Comparison of ENCODE assay signal across 21 mouse cellular contexts in the genomic region with DNA sequence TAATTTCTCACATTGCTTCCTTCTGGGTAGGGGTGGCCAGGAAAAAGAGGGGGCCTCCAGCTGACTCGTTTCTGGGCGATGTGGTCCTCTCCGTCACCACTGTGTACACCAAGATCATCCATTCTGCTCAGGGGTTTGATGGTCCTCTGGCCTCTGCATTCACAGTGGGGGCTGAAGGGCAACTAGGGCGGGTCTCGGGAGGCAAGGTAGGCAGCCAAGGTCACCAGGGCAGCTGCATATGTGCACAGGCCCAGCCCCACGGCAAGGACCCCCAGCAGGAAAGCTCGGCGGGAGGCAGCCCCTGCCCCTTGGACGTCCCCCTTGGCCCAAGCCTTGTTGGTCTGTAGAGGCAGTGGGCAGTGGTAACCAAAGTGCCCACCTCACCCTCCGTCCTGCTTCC. TPM values are rescaled to one million over a fixed set of nuclear protein-coding genes. Genes with fewer than 3 reads are reported as not detected.
DNase-seq lines count a peak whose midpoint lies in the region; TF ChIP-seq lines count a peak whose summit lies in the region.
"Had no signal": no experiment of that assay in that cellular context is flagged by ENCODE, and none has a peak within 500 bp of the region (broad histone marks: within the 10 kb centered on the region; RNA-seq: fewer than 3 reads in every experiment).

No protein-coding gene starts in this region.

- TF ChIP-seq POLR2A in ES-Bruce4 (IDR thresholded peaks at IDR 0.05; ENCODE audit: insufficient read depth, low read length): no peak

- in situ Hi-C loops in ES-E14 (cut with MboI; ENCODE audit: low sequenced_read_pairs in 2 of 2, unreplicated experiment in 2 of 2): no loop called here

- no peak overlapping the region for H3K9ac ChIP-seq in ES-Bruce4 (ENCODE audit: low read depth, poor library complexity, severe bottlenecking)
- H3K9ac ChIP-seq in ES-E14 (ENCODE audit: insufficient read depth, low read depth, low read length, poor library complexity, severe bottlenecking): no peak overlapping the region
- H3K9ac ChIP-seq: embryonic facial prominence, embryonic 12.5 days; forebrain, embryonic 13.5 days; forebrain, embryonic 15.5 days; forebrain, postnatal 0 days had no signal

- peaks cover 80% of the 10 kb centered on the region for H3K4me1 ChIP-seq in E14TG2a.4 (replicated peaks; ENCODE audit: low read depth, low read length)
- peaks cover 8% of the 10 kb centered on the region for H3K4me1 ChIP-seq in ES-Bruce4 (ENCODE audit: control insufficient read depth, insufficient read depth, low read length)
- peaks cover 5 to 39% of the 10 kb centered on the region in 2 experiments for H3K4me1 ChIP-seq in ES-E14 (ENCODE audit: control insufficient read depth in 2 of 2, insufficient read depth in 2 of 2, low read length in 2 of 2, poor library complexity in 1 of 2)
- no peaks in the 10 kb centered on the region for H3K4me1 ChIP-seq in midbrain, embryonic 10.5 days
- H3K4me1 ChIP-seq: embryonic facial prominence, embryonic 10.5 days; embryonic facial prominence, embryonic 12.5 days; forebrain, embryonic 13.5 days; forebrain, embryonic 15.5 days had no signal

- H3K27ac ChIP-seq in ES-Bruce4 (ENCODE audit: insufficient read depth, low read length) (peak overlapping the region; percentile 96), ES-E14 (ENCODE audit: insufficient read depth, low read depth, low read length, poor library complexity, severe bottlenecking) (peak overlapping the region; percentile 86)
- no peak overlapping the region for H3K27ac ChIP-seq in midbrain, embryonic 10.5 days (replicated peaks)
- H3K27ac ChIP-seq: embryonic facial prominence, embryonic 10.5 days; embryonic facial prominence, embryonic 12.5 days; forebrain, embryonic 13.5 days; forebrain, embryonic 15.5 days had no signal

- TF ChIP-seq CTCF in E14TG2a.4 (conservative IDR thresholded peaks at IDR 0.05; ENCODE audit: low read length) (no peak), ES-Bruce4 (IDR thresholded peaks at IDR 0.05; ENCODE audit: low read depth, low read length) (no peak)

- no peaks in the 10 kb centered on the region for H3K9me3 ChIP-seq in E14TG2a.4 (ENCODE audit: low read length)
- no peaks in the 10 kb centered on the region for H3K9me3 ChIP-seq in ES-Bruce4 (replicated peaks; ENCODE audit: control insufficient read depth, insufficient read depth, low read length, poor library complexity, severe bottlenecking)
- no peaks in the 10 kb centered on the region for H3K9me3 ChIP-seq in ES-E14 (ENCODE audit: control insufficient read depth, insufficient read depth, low read depth, low read length)
- H3K9me3 ChIP-seq in midbrain, embryonic 10.5 days (replicated peaks): no peaks in the 10 kb centered on the region
- H3K9me3 ChIP-seq: embryonic facial prominence, embryonic 12.5 days; forebrain, embryonic 13.5 days; forebrain, embryonic 15.5 days had no signal

- H3K4me3 ChIP-seq in E14TG2a.4 (replicated peaks; ENCODE audit: low read length) (peak overlapping the region; percentile 63), ES-Bruce4 (ENCODE audit: low read depth, low read length) (no peak overlapping the region), ES-E14 (ENCODE audit: insufficient read depth in 1 of 2, low read depth in 1 of 2, low read length in 2 of 2, poor library complexity in 1 of 2, severe bottlenecking in 1 of 2) (peak overlapping the region in 1 of 2 experiments; percentile 0; a peak in 1 of 4 replicates)
- H3K4me3 ChIP-seq in midbrain, embryonic 10.5 days: no peak overlapping the region
- H3K4me3 ChIP-seq: embryonic facial prominence, embryonic 10.5 days; embryonic facial prominence, embryonic 12.5 days; forebrain, embryonic 13.5 days; forebrain, embryonic 15.5 days had no signal

- DNase-seq in ES-E14 (ENCODE audit: low read depth, low spot score) (no peak), ZHBTc4 (ENCODE audit: low read depth, low spot score) (peak; percentile 70)
- DNase-seq in retina, postnatal 1 day: no peak
- no peak for DNase-seq in midbrain, embryonic 10.5 days (ENCODE audit: low spot score)
- DNase-seq in right cerebral cortex, postnatal 25 days: no peak
- DNase-seq: adrenal gland, adult 8-10 months; adrenal gland, postnatal 14 days; adrenal gland, postnatal 36 days; cerebellum, adult 11-12 months; cerebellum, adult 2 months; cerebellum, adult 9-10 months; cerebellum, postnatal 10 days; cerebellum, postnatal 25 days; forebrain, postnatal 0 days had no signal

- WGBS in midbrain, embryonic 10.5 days: 91% methylated on average over 10 of the region's 10 CpGs

- peak; percentile 93 for TF ChIP-seq EP300 in ES-Bruce4 (IDR thresholded peaks at IDR 0.05; ENCODE audit: insufficient read depth, low read depth, low read length)

- H3K27me3 ChIP-seq in E14TG2a.4 (ENCODE audit: insufficient read depth, low read length): peaks cover 13% of the 10 kb centered on the region
- H3K27me3 ChIP-seq in ES-Bruce4 (ENCODE audit: control insufficient read depth, insufficient read depth, low read length, poor library complexity, severe bottlenecking): no peaks in the 10 kb centered on the region; the same call in 1 of the 2 replicates
- peaks cover 12% of the 10 kb centered on the region for H3K27me3 ChIP-seq in midbrain, embryonic 10.5 days (ENCODE audit: low read depth, poor library complexity, severe bottlenecking)

- peaks cover 78% of the 10 kb centered on the region for H3K36me3 ChIP-seq in E14TG2a.4 (ENCODE audit: insufficient read depth, low read length)
- H3K36me3 ChIP-seq in ES-Bruce4 (ENCODE audit: control insufficient read depth, insufficient read depth, low read length, poor library complexity, severe bottlenecking): peaks cover 18% of the 10 kb centered on the region
- H3K36me3 ChIP-seq in ES-E14 (ENCODE audit: control insufficient read depth, insufficient read depth, low read length, poor library complexity, severe bottlenecking): peaks cover 47% of the 10 kb centered on the region
- H3K36me3 ChIP-seq in midbrain, embryonic 10.5 days: peaks cover 52% of the 10 kb centered on the region

TF ChIP-seq in ES-E14, 5 proteins besides CTCF, POLR2A, EP300 and RAD21:
- no peak for TF ChIP-seq MAFK (IDR thresholded peaks at IDR 0.05; ENCODE audit: insufficient read depth, low read depth, low read length)
- TF ChIP-seq HCFC1 (IDR thresholded peaks at IDR 0.05; ENCODE audit: borderline replicate concordance, insufficient read depth, low read length): no peak
- no peak for TF ChIP-seq ZC3H11A (IDR thresholded peaks at IDR 0.05; ENCODE audit: borderline replicate concordance, low read depth, low read length)
- no peak for TF ChIP-seq CHD2 (IDR thresholded peaks at IDR 0.05; ENCODE audit: low read depth, low read length)
- no peak for TF ChIP-seq ZNF384 (IDR thresholded peaks at IDR 0.05; ENCODE audit: low read depth, low read length)
TF ChIP-seq in ES-E14: peak in this region for 0.

RNA-seq across cellular contexts. Expression of a gene that starts 5.8 kb away (rescaled TPM):
- 3.3 and 3.7 TPM in 2 replicates for polyA plus RNA-seq in ES-Bruce4 (2011; ENCODE audit: insufficient read depth, insufficient read length, low read depth, missing spikeins)
- total RNA-seq in ES-E14 (2012; rRNA removed): 0.94 and 2.6 TPM in 2 replicates
- polyA plus RNA-seq in midbrain, embryonic 10.5 days (2016; fragmentation: Nextera tagmentation; extraction: Ambion mirVana): 2.7 and 3.2 TPM in 2 replicates
- total RNA-seq: adrenal gland, adult 18-20 months; adrenal gland, postnatal 36 days had no signal

RNA-seq across cellular contexts. Expression of a gene that starts 10.2 kb away (rescaled TPM):
- 53.7 and 71.1 TPM in 2 replicates for polyA plus RNA-seq in ES-Bruce4 (2011; ENCODE audit: insufficient read depth, insufficient read length, low read depth, missing spikeins)
- total RNA-seq in ES-E14 (2012; rRNA removed): 170 and 182 TPM in 2 replicates
- polyA plus RNA-seq in midbrain, embryonic 10.5 days (2016; fragmentation: Nextera tagmentation; extraction: Ambion mirVana): 65.0 and 81.4 TPM in 2 replicates

RNA-seq across cellular contexts. Expression of a gene that starts 10.4 kb away (rescaled TPM):
- polyA plus RNA-seq in ES-Bruce4 (2011; ENCODE audit: insufficient read depth, insufficient read length, low read depth, missing spikeins): 26.1 and 26.9 TPM in 2 replicates
- total RNA-seq in ES-E14 (2012; rRNA removed): 96.0 and 116 TPM in 2 replicates
- polyA plus RNA-seq in midbrain, embryonic 10.5 days (2016; fragmentation: Nextera tagmentation; extraction: Ambion mirVana): 45.2 and 48.2 TPM in 2 replicates

RNA-seq across cellular contexts. Expression of a gene that starts 11.4 kb away (rescaled TPM):
- polyA plus RNA-seq in ES-Bruce4 (2011; ENCODE audit: insufficient read depth, insufficient read length, low read depth, missing spikeins): 7.9 and 15.2 TPM in 2 replicates
- 4.1 and 5.5 TPM in 2 replicates for total RNA-seq in ES-E14 (2012; rRNA removed)
- polyA plus RNA-seq in midbrain, embryonic 10.5 days (2016; fragmentation: Nextera tagmentation; extraction: Ambion mirVana): 38.9 TPM in 2 replicates

RNA-seq across cellular contexts. Expression of a gene that starts 17.6 kb away (rescaled TPM):
- polyA plus RNA-seq in ES-Bruce4 (2011; ENCODE audit: insufficient read depth, insufficient read length, low read depth, missing spikeins): 22.9 and 25.6 TPM in 2 replicates
- total RNA-seq in ES-E14 (2012; rRNA removed): 6.3 and 7.1 TPM in 2 replicates
- polyA plus RNA-seq in midbrain, embryonic 10.5 days (2016; fragmentation: Nextera tagmentation; extraction: Ambion mirVana): 0.98 and 1.7 TPM in 2 replicates
